Mouse (Mus musculus) ovary, postnatal 14 days (tissue): ENCODE measurements around the gene 1110008P14Rik.

Experiments
- DNase-seq: peaks from one replicate; pipeline ENCODE4 v3.0.0; 2022; ENCODE audit warnings: low spot score

Gene 1110008P14Rik

DNA sequence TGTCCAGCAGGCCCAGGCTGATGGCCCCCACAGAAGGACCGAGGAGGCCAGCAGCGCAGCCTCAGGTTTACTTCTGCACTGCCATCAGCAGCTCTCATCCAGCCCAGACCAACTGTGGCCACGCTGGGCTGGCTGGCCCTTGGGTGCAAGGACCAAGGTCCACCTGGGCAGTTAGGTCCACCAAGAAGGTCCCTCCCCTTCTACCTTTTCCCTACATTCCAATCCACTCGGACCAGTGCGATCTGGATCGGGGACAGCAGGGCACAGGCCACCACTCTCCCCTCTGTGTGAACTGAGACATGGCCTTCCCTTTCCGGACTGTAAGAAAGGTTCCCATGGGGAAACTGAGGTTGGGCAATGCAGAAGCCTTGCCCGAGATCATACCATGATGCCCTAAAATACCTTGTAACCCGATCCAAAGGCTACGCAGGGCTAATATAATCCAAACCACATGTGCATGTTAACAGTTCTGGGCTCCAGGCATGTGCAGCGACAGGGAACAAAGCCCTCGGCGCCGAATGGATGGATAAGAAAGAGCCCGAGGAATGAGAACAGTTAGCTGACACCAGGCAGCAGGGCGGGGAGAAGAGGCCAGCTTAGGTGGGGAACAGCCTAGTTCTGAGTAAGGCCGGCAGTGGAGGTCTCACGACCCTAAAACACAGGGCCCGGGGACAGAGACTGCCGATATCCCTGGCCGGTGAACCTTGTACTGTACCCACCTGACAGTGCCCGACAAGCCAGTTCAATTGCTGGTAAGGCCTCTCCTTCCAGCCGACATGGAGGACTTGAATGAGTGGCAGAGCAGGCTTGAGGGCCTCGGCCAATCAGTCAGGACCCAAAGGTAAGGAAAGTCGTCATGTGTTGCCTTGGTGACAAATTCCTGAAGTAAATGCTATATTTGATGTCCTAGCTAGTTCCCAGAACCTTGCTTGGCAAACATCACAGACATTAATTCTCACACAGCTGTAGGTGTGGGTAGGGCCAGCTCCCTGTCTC lies 27.0 kb upstream of the 1110008P14Rik start:
- DNase-seq = no peak

DNA sequence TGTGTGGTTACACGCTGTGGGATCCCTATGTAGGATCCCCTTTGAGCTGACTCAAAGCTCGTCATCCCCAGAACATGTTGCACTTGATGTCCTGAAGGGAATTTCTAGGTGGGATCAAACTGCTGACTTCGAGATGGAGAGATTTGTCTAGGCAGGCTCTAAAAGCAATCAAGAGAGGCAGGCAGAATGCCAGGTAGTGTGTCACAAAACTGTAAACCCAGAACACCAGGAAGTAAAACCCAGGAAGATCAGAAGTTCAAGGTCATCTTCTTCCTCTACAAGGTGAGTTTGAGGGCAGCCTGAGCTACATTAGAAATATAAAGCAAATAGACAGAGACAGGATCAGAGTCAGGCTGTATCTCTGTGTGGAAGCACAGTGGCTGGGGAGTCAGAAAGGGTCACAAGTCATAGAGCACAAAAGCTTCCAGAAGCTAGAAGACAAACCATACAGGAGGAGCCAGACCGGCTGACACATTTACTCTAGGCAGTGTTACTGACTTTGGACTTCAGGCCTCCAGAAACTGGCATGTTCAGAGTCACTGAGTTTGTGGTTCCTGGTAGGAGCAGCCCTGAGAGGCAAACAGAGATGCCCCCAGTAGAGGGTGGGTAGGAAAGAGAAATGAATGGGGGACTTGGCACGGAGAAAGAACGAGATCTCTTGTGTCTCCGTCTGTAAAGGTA lies 25.5 kb upstream of the 1110008P14Rik start:
- no peak for DNase-seq

DNA sequence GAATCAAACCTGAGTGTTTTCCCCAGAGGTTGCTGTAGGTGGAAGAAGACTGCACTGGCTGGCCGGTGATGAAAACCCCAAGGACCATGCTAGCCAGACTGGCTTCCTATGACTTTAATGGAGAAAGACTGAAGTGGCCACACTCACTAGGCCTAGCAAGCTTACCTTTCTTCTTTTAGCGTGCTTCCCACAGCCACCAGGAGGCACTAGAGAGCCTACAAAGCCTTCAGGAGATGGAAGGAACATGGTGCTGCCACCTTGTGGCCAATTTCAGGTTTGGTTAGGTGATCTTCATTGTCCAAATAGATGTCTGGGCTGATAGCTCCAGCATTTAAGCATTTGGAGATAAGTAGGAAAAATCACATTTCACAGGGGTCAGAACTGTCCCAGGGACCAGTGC lies 22.9 kb upstream of the 1110008P14Rik start:
- peak; percentile 94 for DNase-seq

DNA sequence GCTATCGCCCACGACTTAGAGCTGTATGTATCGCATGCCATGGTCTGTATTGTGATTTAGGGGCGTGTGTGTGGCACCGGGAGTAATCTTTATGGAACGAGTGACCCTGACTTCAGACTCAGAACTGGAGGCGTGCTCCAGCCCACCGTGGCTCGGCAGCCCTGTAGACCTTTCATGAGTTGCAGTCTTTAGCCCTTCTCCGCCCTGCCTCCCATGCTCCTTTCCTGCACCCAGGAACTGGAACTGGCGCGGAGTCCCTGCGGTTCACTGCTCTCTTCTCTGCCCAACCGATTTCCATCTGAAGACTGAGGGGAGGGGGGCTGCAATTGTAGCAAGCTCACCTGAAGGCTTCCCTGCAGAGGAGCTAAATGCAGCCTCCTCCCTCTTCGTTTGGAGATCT lies 15.0 kb upstream of the 1110008P14Rik start:
- no peak for DNase-seq

DNA sequence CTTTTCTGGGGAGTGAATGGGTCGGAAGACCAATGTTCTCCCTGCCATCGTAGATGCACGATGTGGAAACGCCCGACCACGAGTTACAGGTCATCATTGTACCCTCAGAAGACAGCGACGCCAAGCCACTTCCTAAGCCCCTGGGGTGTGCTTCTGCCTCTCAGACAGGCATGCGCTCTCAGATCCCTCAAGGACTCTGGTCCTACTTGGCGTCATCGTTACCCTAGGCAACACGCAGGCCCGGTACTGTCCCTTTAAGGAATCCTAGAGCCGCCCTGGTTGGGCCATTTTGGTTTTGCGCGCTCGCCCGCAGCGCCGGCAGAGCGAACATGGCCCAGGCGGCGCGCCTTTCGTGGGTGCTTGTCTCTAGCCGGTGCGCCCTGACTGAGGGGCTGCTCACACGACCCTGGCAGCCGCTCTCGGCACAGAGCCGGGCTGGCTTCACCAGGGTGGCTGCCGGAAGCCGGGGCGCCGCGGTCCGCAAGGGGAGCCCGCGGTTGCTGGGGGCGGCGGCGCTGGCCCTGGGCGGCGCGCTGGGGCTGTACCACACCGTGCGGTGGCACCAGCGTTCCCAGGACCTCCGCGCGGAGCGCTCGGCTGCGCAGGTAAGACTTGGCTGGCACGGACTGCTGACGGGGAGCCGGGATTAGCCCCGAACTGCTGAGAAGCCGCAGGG lies 14.3 kb upstream of the 1110008P14Rik start:
- DNase-seq = peak; percentile 72

DNA sequence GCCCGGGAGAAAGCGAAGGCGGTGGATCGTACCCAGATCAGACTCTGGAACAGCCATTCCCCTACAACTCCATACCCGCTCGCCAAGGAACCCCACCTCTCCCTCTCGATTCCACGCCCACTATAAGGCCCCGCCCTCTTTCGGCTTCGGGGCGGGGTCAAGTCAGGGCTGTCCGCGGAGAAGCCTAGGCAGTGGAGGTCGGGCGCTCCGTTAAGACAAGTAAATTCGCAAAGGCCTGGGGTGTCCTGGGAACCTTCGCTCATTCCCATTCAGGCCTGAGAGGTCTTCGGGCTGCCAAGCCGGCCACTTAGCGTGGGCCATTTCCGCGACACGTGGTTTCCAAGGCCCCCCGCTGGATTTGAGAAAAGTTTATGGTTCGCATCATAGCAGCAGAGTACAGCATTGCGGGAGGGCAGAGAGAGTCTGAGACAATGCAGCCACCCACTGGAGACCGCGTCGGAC lies 13.8 kb upstream of the 1110008P14Rik start, which contains the start of gene Ptges2:
Ptges2 (plus strand) TSS at position 413 of the 462 bp plus-strand sequence.
- peak; percentile 89 for DNase-seq

DNA sequence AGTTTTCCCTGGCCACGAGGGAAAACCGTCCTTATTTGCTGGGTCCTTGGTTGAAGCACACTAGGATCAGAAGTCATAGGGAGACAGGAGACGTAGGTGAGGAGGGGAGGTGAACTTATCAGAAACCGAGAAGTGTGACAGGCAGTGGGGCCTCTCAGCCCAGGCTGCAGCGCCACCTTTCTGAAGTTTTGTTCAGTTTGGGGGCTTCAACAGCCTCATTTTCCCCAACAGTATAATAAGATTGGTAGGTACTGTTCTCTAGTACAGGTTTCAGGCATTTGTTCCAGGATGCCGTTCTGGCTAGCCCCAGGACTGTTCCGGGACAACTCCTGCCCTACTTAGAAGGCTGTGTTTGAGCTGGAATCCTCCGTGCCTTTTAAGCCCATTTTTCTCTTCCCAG lies 13.2 kb upstream of the 1110008P14Rik start:
- peak; percentile 12 for DNase-seq

DNA sequence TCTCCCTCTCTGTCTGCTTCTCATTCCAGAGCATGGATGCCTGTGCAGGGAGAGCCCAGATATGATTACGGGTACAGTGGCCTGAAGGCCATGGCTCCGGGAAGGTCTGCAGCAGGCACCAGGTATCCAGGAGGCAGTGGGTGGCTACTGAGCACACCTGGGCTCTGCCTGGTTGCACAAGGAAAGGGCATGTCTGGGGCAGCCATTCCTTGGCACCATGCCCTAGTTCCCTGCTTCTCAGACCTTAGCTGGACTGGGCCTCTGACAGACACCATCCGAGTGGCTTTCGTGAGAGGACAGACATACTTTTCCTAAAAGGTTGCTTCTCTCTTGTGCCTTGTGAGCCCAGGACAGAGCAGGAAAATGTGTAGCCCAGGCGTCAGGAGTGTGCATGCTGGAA lies 10.3 kb upstream of the 1110008P14Rik start:
- peak; percentile 52 for DNase-seq

DNA sequence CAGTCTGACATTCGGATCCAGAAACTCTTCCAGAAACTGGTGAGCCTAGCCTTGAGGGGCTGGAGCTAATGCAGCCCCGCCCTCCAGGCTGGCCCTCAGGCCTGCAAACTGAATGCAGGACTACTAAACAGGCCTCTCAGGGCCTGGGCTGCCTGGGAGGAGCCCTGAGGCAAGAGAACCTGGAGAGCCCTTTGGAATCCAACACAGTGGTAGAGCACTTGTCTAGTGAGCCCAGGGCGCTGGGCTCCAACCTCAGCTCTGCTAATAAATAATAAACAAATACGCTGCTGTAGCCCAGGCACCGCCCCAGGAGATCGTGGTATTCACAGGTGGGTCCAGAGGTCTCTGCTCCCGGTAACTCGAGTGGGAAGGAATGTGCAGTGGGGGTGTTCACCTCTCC lies 9.1 kb upstream of the 1110008P14Rik start:
- DNase-seq = no peak

DNA sequence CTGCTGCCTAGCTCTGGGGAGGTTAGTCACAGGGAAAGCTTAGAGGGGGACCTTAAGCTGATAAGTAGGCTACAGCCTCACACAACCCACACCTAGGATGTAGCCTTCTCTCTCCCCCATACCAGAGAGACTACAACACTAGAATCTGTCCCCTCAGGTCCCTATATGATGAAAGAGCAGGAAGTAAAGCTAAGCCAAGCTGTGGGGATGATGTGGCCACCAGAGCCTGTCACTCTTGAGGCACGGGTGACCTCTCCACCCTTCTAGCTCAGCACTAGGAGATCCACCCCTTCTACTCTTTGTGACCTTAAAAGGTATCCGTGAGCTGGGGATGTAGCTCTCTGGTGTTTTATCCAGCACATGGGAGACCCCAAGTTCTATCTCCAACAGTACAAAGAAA lies 7.4 kb upstream of the 1110008P14Rik start:
- DNase-seq = no peak

DNA sequence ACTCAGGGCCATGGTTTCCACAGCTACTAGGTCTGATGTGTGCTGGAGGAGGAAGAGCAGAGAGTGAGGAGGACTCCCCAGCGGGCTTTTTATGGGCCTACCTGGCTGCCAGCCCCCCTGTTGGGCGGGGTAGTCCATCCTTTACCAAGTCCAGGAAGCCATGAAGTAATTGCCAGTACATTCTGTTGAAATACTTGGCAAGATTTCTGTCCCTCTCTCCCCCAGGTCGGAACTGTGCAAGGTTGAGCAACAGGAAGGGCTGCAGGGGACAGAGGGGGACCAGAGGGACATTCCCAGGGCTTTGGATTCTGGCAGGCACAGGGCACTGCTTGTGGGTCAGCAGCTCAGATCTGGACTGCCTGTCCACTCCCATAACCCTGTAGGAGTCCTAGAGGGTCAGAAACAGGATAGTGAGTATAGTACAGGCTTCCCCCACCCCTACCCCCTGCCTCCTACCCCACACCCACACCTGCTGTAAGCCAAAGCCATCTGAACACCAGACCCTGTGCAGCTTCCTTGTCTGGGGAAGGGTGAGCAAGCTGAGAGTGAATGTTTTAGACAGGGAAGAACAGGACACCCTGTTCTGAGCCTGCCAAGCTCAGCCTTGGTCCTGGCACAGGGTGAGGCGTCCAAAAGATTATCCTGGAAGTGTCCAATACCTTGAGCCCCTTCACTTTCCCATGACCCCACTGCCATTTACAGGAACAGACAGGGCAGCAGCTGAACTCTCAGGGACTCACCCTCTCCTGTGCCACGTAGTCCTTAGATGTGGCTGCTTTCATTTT lies 6.2 kb upstream of the 1110008P14Rik start, which contains the start of gene Lcn2:
Lcn2 (minus strand) TSS at position 547 of the 785 bp plus-strand sequence.
- DNase-seq = no peak

DNA sequence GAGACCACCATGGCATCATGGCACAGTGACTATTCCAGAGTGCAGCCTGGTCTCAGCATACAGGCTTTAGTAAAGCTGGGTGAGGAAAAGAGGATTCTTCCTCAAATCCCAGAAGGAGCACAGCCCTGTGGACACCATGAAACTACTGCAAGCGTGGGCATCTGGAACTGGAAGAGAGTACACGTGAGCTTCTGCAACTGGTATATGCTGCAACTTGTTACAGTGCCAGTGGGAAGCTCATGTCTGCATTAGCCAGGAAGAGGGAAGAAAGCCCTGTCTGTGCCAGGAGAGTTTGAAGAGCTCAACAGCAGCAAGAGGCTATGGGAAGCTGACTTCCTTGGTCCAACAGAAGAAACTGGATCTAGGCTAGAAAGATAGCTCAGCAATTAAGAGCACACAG lies 951 bp upstream of the 1110008P14Rik start:
- DNase-seq = no peak

DNA sequence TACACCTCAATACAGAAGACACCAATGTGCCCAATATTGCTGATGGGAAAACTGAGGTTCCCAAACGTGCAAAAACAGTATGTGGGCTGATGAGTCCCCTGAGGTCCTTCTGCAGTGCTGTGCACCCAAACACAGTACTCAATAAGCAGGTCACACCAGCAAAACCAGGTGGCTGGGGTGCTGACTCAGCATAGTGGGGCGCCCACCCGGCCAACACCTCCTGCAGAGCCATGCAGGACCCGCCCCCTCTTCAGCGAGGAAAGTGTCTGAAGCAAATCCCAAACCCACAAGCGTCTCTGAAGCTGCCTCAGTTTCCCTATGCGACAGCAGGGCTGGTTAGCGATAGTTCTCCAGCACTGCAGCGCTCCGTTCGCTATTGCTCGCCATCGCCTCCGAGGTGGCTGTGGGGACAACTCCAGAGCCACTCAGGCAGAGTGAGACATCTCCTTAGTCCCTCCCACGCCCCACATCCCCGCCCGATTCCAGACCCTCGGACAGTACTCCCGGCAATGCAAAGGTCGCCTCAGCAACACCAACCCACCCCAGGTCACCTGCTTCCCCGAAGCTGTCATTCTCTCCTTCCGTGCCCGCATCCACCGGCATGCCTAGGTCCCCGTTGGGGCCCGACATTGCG lies 480 bp downstream of the 1110008P14Rik start:
- DNase-seq = no peak

DNA sequence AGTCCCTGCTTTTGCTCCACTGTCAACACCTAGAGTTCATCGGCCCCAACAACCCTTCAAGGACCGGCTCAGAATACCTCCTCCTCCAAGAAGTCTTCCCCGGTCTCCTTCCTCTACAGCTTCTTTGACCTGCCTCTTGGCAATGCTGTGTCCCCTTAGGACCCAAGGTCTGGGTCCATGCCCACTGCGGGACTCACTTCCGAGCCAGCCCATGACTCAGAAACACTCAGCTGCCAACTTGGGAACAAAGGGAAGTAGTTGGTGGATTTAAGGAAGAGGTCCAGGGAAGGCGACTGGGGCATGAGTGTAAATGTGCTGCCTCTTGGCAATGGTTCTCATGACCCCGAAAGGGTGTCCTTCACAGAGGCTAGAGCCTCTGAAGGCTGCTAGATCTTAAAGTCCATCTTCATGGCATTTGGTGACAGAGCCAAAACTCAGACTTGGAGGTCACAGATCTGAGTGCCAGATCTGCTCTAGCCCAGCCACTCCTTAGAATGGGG lies 1.7 kb downstream of the 1110008P14Rik start:
- no peak for DNase-seq

DNA sequence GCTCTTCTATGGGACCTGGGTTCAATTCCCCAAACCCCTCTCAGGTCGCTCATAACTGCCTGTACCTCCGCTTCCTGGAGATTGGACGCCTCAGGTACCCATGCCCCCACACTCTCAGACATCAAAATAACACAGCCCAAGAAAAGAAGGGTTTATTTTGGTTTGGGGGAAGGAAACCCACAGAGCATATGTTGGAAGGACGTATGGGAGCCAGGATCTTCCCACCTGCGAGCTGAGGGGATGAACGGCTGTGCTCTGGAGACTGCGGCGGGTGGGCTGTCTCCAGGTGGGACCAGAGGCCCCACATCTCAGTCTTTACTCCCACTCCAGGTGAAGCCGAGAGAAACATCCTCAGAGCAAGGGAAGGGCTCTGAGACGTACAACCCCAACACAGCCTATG lies 4.8 kb downstream of the 1110008P14Rik start:
- DNase-seq = no peak

DNA sequence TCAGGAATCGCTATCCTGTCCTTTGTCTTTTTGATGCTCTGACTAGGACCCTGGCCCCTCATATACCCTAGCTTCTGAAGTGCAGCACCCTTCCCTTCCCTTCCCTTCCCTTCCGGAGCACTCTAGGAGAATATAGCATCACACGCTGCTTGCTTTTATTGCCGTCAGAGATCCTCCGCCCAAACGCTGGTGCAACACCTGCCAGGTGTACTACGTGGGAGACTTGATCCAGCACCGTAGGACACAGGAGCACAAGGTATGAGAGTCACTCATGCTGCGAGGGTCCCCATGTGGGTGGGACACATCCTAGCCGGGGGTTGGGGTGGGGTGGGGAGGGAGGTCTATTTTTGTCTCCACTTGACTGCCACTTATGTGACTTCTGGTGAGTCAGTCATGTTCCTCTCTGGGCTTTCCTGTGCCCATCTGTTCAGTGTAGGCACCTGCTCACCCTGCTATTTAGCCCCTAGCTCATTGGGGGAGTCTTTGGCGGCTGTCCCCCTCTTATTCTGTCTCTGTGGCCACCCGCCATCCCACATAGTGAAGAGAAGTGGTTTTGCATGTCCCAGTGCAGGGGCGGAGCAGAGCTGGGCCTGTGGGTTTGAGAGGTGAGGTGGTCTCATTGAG lies 6.3 kb downstream of the 1110008P14Rik start:
- DNase-seq = no peak

DNA sequence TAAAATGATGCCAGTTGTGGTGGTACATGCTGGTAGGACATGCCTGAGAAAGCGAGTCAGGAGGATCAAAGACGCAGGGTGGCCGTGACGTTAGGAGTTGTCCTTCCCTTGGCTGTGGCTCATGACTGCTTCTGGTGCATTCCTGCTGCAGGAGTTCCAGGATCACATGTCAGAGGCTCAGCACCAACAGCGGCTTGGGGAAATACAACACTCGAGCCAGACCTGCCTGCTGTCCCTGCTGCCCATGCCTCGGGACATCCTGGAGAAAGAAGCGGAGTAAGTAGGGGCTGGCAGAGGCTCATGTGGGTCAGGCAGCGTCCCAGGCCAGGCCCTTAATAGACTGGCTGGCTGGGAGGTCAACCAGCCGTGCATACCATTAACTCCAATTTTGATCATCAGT lies 7.5 kb downstream of the 1110008P14Rik start:
- DNase-seq = no peak

DNA sequence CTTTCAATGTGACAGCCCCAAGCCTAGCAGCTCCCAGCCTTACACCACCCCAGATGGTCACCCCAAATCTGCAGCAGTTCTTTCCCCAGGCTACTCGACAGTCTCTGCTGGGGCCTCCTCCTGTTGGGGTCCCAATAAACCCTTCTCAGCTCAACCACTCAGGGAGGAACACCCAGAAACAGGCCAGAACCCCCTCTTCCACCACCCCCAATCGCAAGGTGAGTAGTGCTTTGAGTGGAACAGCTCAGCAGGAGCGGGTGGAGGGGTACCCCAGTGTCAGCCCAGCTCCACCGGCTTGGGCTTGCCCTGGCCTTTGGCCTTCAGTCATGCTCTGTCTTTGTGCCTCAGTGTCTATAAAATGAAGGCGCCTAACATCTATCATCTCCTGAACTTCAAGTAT lies 14.4 kb downstream of the 1110008P14Rik start:
- no peak for DNase-seq

DNA sequence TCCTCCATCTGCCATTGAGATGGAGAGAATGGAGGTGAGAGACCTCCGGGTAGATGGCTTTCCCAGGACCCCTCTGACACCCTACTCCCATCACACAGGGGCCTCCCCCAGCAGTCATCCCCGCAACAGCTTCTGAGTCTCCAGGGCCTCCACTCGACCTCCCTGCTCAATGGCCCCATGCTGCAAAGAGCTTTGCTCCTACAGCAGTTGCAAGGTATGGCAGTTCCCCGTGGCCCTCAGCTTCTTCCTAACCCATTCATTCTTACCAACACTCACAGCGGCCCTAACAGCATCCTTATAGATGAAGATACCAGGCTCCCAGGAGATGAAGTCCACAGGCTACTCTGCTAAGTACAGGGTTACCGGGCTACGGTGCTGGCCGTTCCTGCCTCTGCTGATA lies 17.6 kb downstream of the 1110008P14Rik start:
- DNase-seq = no peak

DNA sequence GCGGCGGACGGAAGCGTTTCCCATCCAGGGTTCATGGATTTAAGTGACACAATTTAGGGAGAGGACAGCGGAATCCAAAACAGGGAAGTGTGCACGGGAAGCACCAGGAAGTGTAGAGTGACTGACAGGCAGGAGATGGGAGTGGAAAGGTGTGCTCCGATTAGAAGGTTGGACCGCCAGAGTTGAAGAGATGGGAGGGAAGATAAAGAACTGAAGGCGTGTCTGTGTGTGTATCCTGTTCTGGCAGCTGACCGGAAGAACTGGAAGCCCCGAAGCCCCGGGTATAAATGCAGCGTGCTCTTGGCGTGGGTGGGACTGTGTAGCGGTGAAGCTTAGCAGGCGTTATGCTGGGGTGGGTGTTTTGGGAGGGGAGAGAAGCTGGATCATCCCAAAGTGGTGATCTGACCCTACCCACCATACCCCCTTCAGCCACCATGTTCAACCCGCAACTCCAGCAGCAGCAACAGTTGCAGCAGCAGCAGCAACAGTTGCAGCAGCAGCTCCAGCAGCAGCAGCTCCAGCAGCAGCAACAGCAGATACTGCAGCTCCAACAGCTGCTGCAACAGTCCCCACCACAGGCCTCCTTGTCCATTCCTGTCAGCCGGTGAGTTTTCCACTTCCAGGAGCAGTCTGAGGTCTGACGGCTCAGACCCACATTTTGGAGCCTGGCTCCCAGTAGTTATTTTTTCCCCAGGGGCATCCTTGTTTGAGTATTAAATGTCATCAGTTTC lies 18.2 kb downstream of the 1110008P14Rik start:
- DNase-seq = no peak
